Mouse (Mus musculus) telencephalon, adult 2 months (tissue): ENCODE results near the gene Rdh9.

Experiments
- DNase-seq: peaks from one replicate; pipeline ENCODE4 v3.0.0-alpha.2; 2011; ENCODE audit warnings: low read depth, low spot score

Rdh9 gene

GRCm38 (mm10) chr10:127776011-127776410 lies at the start of gene Rdh9:
Gene Rdh9 (plus strand): TSS chr10:127776386.
- DNase-seq = no peak

DNA sequence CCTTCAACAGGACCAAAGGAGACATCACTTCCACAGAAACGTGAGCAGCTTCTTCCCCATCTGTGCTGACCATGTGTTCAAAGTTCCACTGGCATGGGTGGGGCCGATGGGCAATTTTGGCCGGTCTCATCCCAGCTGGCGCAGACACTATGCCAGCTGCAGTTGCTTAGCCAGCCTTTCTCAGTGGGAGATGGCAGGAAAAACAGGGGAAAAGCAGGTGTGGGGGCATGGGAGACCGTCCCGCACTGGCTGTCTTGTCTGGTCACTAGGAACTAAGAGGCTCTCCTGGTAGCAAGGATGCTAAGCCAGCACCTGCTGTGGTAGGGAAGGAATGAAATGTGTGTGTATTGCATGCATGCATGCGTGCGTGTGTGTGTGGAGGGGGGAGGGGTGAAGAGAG lies 47.7 kb upstream of the Rdh9 start:
- no peak for DNase-seq

DNA sequence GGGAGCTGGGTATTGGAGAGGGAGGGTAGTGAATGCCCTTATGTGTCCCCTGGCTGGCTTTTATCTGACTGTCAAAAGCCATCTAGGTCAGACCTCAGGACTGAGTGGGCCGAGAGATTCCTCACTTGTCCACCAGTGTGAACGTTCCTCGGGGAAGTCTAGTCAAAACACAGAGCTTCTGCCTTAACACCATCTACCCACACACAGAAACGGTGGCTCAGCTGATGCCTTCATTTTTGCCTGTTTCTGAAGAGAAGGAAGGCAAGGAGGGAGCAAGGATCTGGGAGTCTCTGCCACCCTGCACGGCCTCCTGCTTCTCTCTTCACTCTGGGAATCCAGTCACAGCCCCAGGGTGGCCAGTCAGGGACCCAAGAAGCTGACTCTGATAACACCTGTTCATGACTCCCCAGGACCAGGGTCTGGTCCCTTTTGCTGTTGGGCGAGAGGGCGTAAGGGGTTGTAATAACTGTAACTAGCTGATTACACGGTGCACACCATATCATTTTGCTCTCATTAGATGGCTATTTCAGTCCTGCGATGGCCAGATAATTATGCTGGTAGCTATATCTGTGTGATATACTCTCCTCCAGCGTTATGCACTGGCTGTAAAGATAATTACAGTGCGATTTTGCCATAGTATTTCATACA lies 45.8 kb upstream of the Rdh9 start:
- no peak for DNase-seq

DNA sequence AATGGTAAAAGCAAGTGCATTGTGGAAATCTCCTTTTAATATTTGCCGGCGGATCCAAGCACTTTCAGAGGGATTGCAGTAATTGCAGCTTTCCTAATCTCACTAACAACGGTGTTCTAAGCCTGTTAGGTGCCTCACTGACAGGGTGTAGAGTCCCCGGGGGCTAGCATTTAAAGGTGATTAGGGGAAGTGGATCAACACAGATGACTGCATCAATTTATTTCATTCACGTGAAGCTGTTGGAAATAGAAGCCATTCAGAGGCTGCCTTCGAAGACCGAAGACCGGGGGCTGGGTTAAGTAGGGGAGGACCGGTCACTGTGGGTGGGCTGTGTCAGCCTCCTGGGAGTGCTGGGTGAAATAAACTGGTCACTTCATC lies 45.3 kb upstream of the Rdh9 start:
- no peak for DNase-seq

DNA sequence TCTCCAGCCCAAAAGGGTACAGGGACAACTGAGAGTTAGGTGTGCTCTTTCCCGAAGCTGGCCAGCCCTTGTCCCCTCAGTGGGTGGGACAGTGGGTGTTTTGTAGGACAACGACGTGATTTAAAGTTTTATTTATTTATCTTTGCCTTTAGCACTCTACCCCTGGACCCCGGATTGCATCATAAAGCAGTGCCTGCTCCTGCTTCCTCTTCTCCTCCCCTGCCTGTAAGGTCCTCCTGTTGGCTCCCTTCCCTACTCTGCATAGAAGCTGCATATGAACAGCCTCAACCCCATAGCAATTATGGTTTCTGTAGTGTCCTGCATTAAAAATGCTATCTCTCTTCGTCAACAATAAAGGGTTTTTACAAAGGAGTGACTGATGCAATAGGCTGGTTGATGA lies 44.8 kb upstream of the Rdh9 start:
- DNase-seq = no peak

DNA sequence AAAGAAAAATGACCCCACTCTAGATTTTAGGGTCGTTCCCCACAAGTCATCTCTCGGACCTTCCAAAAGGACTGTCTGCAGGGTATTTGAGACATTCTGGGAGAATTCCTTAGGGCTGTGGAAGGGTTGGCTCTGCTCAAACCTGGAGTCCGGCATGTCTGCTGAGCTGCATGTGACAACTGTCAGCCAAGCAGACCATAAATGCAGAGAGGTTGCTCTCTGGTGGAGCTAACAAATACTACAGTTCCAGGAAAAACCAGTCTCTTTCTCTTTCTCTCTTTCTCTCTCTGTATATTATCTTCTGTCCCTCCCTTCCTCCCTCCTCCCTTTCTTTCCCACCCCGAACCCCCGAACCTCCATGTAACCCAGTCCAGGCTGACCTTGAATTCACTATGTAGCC lies 41.8 kb upstream of the Rdh9 start:
- no peak for DNase-seq

DNA sequence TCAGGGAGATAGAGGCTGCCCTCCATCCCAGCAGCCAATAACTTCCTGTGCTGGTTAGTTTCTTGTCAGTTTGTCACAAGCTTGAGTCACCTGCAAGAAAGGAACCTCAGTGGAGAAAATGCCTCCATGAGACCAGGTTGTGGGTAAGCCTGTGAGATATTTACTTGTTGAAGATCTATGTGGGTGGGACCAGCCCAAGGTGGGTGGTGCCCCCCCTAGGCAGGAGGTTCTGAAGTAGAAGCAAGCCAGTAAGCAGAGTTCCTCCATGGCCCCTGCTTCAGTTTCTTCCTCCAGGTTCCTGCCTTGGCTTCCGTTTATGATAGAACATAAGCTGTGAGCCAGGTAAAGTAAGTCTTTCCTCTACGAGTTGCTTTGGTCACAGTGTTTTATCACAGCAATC lies 39.9 kb upstream of the Rdh9 start:
- DNase-seq = no peak

DNA sequence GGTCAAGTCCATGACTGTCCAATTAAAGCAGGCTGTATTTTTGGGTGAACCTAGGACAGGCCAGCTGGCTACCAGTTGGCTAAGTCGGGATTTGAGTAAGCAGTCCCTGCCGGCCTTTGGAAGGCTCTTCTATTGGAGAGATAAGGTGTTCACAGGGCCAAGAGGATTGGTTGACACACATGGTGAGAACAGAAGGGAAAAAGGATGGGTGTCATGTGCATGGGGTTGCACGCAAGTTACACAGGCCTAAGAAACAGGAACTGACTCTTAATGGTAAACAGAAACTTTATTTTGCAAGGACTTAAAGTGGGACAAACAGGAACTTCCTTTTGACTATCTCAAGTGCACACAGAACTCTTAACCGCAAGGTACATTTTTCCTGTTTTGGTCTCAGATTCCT lies 39.3 kb upstream of the Rdh9 start:
- DNase-seq = no peak

DNA sequence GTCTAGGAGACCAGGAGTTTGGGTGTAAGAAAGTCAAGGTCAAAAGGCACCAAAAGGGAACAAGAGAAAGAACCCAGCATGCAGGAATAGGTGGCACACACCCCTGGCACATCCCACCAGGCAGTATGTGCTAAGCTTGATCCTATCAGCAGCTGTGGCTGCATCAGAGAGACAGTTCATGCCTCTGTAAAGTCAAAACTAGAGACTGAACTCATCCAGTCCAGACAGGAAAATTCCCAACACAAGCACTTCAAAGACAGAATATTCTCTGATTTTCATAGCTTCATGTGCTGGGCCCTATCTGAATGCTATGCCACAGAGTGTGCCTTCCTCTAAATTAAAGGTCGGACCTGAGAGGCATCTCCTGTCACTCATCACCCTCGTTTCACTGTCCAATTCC lies 38.6 kb upstream of the Rdh9 start:
- no peak for DNase-seq

DNA sequence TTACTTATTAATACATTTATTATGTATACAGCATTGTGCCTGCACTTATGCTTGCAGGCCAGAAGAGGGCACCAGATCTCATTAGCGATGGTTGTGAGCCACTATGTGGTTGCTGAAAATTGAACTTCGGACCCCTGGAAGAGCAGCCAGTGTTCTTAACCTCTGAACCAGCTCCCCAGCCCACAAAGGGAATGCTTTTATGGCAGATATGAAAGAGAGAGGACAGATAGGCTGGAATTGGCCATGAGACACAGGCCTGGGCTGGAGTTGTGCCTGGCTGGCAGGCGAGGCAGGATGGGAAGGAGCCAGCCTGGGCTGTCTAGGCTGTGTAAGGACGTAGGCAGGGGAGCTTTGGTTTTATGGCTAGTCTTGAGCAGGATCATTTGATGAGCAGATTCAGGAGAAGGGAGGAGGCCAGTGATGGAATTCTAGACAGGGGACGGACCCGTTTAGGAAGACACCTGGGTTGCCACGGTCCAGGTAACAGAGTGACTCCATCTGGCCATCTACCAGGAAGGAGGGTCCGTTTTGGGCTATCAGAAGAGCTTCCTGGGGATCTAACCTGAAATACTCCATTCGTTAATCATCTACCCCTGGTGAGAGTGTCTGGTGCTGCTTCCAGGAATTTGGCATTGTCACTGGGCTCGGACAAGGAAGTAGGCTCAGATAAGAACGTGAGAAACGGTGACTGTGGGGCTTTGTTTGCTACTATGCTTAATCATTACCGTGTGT lies 37.9 kb upstream of the Rdh9 start:
- no peak for DNase-seq

- DNase-seq = no peak
Observed at GRCm38 (mm10) chr10:127739083-127739660, 37.0 kb upstream of the Rdh9 start, which contains the start of gene Zbtb39. Gene Zbtb39 (plus strand): TSS chr10:127739538.

GRCm38 (mm10) chr10:127739661-127740161 lies 36.5 kb upstream of the Rdh9 start:
- DNase-seq = no peak

DNA sequence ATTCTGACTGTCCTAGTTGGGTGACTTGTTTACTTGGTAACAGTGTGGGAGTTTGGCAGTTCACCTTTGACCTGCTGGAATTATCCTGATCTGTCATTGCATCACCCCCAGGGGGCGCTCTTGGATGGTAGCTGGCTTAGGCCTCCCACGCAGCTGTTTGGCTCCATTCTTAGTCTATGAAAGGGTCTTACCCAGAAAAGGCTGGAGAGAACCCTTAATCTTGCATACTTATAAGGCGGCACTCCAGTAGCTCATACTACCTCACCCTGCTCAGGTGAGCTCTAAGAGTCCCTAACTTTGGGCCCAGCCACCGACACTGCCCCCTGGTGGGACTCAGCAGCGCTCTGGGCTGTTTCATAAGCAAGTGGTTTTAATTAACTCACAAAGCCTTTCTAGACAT lies 31.5 kb upstream of the Rdh9 start:
- DNase-seq = no peak

- DNase-seq = no peak
Observed at GRCm38 (mm10) chr10:127745886-127746285, 30.3 kb upstream of the Rdh9 start.

GRCm38 (mm10) chr10:127747254-127747653 lies 28.9 kb upstream of the Rdh9 start:
- no peak for DNase-seq

GRCm38 (mm10) chr10:127748847-127749612 lies 27.2 kb upstream of the Rdh9 start:
- DNase-seq = no peak

- no peak for DNase-seq
Observed at GRCm38 (mm10) chr10:127750136-127750777, 25.9 kb upstream of the Rdh9 start.

DNA sequence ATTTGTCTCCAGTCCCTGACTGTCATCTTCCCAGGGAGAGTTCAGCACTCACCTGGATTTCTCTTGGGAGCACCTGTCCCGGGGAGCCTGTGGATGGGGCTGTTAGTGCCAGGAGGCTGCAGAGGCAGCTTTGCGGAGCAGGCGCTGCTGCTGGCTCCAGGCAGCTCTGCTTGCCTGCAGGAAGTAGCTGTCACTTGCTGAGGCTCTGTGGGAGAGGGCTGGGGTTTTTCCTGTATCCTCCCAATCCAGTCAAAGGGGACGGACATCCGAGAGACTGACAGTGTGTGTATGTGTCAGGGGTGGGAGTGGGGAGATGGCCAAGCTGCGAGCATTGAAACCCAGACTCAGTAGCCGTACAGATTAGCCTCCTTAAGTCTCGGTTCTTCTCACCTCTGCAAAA lies 24.6 kb upstream of the Rdh9 start, which contains the start of gene Gpr182:
TSS of gene Gpr182 (minus strand) at position 185 of the 400 bp plus-strand sequence.
- no peak for DNase-seq

- DNase-seq = no peak
Observed at GRCm38 (mm10) chr10:127754566-127755166, 21.5 kb upstream of the Rdh9 start.

DNA sequence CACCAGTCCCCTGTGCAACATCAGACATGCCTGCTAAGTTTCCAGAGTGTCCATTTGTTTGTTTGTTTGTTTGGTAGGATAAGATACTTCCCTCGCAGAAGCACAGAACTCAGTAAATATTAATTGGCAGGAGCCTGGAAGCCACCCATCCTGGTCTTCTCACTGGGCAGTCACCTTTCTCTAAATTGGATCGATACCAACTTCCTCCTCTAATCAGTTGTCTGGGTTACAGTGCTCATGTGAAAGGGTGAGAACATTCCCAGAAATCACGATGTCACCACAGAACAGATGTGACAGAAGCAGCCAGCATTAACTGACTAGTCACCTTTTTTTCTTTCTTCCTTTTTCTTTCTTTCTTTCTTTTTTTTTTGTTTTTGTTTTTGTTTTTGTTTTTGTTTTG lies 20.9 kb upstream of the Rdh9 start:
- DNase-seq = no peak
